Mouse (Mus musculus) monocyte, adult 5-6 weeks (primary cell): ENCODE measurements around the gene Lrba. TPM values are rescaled to one million over a fixed set of nuclear protein-coding genes. Genes with fewer than 3 reads are reported as not detected.

ENCODE experiments used
- ATAC-seq: fragments of 153-309, 156-312 bp; replicated peaks from 2 replicates; pipeline ENCODE4 v1.8.0; 2017; ENCODE audit warnings: mild to moderate bottlenecking; ENCODE audit not compliant: low TSS enrichment, insufficient number of reproducible peaks, severe bottlenecking, poor library complexity, low FRiP score
- total RNA-seq: library from RNA; stranded (forward); fragments of 200-1000, 200-491, 200-594 nt; gene quantifications from 3 replicates; pipeline ENCODE4 v1.2.3, GENCODE M21; 2017

Gene Lrba
- total RNA-seq, 1 experiment from 2014 or later = 21.8 TPM

- ATAC-seq = no peak
Measured at GRCm38 (mm10) chr3:86423828-86424227, 199.3 kb downstream of the Lrba start.

GRCm38 (mm10) chr3:86426733-86427132, 202.3 kb downstream of the Lrba start:
- ATAC-seq = no peak

DNA sequence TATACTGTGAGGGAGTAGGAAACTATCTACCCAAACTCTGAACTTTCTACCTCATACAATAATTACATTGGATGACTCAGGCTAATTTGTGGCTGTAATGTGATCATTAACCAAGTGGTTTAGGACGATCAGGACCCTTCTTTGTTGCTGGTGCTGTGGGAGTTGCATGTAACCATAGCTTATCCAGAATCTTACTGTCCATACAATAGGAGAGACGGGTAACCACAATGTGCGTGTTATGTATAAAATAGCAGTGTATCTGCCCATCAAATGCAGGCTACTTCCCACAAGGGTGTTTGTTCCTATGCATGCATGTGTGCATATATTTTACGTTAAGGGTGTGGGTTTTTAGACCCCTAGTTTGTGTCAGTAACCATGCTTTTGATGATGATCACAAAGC, 219.0 kb downstream of the Lrba start:
- no peak for ATAC-seq

- no peak for ATAC-seq
Measured at GRCm38 (mm10) chr3:86451211-86451610, 226.7 kb downstream of the Lrba start.

GRCm38 (mm10) chr3:86461582-86461981, 237.1 kb downstream of the Lrba start:
- no peak for ATAC-seq

- no peak for ATAC-seq
Measured at GRCm38 (mm10) chr3:86489992-86490391, 265.5 kb downstream of the Lrba start.

- no peak for ATAC-seq
Measured at GRCm38 (mm10) chr3:86500586-86500985, 276.1 kb downstream of the Lrba start.

DNA sequence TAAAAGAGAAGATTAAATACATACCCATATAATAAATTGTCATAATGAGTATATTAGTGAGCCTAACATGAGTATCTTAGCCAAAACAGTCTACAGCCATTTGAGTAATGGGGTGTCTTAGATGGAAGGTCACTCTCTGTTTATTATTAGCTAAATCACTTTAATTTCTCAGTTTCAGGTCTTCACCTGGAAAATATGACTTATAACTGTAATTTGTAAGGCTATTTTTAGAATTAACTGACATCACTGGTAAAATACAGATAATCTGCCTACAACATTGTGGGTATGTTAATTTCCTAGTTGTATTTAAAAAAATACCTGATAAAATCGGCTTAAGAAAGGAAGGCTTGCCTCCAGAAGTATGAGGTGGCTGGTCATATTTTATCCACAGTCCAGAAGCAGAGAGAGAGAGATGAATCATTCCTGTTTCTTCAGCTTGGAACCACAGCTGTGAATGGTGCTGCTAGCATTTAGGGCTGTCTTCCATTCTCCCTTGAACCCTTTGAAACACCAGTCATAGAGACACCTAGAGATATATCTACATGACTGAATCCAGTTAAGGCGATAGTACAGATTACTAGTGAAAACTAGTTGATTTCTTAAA, 294.1 kb downstream of the Lrba start:
- ATAC-seq = no peak

DNA sequence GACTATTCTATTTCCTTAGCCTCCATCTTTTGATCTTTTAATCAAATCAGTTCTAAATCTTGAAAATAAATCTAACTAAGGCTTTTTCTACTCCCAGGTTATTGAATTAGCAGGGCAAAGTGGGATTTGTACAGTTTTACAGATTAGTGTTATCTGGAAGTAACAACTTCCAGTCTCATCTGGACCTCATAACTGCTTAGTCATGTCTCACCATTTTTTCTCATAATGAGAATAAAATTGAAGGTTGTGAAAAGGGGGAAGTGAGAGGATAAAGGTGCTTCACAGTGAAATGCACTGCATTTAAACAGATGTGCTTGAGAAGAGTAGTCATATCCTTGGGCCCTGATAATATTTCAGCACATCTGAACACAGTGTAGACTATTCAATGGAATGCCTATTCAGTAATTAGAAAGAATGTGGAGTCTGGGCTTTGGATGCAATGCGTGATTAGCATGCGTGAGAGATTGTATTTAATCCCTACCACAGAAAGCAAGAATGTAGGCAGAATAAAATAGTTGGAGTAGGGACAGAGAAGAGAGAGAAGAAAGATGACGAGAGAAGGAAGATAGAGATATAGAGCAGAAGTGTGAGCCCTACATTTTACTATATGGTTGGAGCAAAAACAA, 298.5 kb downstream of the Lrba start:
- no peak for ATAC-seq

- ATAC-seq = no peak
Measured at GRCm38 (mm10) chr3:86531531-86532269, 307.2 kb downstream of the Lrba start.

- ATAC-seq = no peak
Measured at GRCm38 (mm10) chr3:86536751-86537150, 312.3 kb downstream of the Lrba start.

GRCm38 (mm10) chr3:86538645-86539554, 314.4 kb downstream of the Lrba start:
- ATAC-seq = no peak

DNA sequence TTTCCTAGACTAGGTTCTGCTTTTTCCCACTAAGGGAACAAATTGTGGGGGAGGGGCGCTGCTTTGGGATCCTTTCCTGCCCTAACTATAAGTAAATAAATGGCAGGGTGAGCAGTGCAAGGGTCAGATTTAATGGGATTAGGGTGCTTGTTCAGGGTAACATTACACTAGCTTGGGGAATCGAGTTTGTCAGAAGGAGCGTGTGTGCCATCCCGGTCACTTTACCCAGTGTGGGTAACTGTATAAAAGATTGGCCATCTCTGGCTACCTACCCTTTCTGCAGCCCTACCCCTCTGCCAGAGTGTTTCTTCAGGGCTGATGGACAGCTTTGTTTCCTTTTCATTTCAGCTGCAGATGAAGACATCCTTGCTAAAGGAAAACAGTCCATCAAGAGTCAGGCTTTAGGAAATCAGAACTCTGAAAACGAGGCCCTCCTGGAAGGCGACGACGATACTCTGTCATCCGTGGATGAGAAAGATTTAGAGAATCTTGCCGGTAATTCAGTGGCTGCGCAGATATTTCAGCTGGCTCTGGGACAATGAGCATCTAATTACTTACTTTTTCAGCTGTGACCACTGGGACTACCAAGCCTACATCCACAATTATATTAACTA, 315.2 kb downstream of the Lrba start:
- no peak for ATAC-seq

- ATAC-seq = no peak
Measured at GRCm38 (mm10) chr3:86541074-86541614, 316.7 kb downstream of the Lrba start.

GRCm38 (mm10) chr3:86541863-86542397, 317.4 kb downstream of the Lrba start:
- no peak for ATAC-seq

GRCm38 (mm10) chr3:86544785-86545184, 320.3 kb downstream of the Lrba start:
- no peak for ATAC-seq

- ATAC-seq = no peak
Measured at GRCm38 (mm10) chr3:86545945-86546344, 321.5 kb downstream of the Lrba start.
